ENCODE assay signal across 8 mouse cellular contexts in the genomic region with DNA sequence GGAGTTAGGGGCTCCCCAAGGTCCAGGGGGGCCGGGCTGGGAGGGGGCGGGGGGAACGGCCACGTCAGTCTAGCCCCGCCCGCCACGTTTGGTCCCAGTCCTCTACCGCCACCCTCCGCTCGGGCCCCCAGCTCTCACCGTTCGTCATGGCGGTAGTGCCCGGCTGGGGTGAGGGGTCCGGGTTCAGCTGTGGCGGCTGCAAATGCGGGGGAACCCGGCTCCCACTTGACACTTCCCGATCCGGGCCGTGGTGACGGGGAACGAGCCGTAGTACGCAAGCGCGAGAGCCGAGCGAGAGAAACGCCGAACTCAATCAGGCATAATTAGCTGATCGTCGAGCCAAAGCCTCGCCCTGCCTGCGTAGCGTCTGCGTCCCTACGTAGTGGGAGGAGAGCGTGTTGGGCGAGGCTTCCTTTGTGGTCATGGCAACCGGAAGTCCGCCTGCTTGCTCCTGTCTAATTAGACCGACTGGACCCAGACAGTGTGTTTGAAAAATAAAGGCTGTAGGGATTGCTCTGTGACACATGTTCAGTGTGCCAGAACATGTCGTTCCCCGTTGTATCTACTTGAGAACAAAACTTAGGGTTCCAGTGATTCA. TPM values are rescaled to one million over a fixed set of nuclear protein-coding genes. Genes with fewer than 3 reads are reported as not detected.
DNase-seq lines count a peak whose midpoint lies in the region; ATAC-seq lines count a peak whose summit lies in the region.

Tmem167b (minus strand) TSS at position 334 of the 598 bp plus-strand sequence.

- H3K9ac ChIP-seq in heart, embryonic 14.5 days (ENCODE audit: low read length): peak within 1 kb of the TSS; percentile 86
- peak within 1 kb of the TSS; percentile 88 for H3K9ac ChIP-seq in liver, embryonic 13.5 days
- peak within 1 kb of the TSS; percentile 90 for H3K9ac ChIP-seq in stomach, embryonic 16.5 days (ENCODE audit: low read length)

- H3K27ac ChIP-seq in heart, embryonic 14.5 days (replicated peaks in 1 of 2; ENCODE audit: control insufficient read depth in 1 of 2, insufficient read depth in 1 of 2, low read depth in 2 of 2, low read length in 2 of 2): peak within 1 kb of the TSS; percentile 89 to 92
- H3K27ac ChIP-seq in liver, embryonic 13.5 days: peak within 1 kb of the TSS; percentile 90
- H3K27ac ChIP-seq in stomach, embryonic 16.5 days (ENCODE audit: low read length): peak within 1 kb of the TSS; percentile 96

- no peaks in the 10 kb centered on the region for H3K27me3 ChIP-seq in heart, embryonic 14.5 days (ENCODE audit: control insufficient read depth, insufficient read depth, low read length)
- no peaks in the 10 kb centered on the region; the same call in 1 of the 2 replicates for H3K27me3 ChIP-seq in liver, embryonic 13.5 days
- H3K27me3 ChIP-seq in stomach, embryonic 16.5 days (ENCODE audit: control insufficient read depth, insufficient read depth, low read length): no peaks in the 10 kb centered on the region

- under 1% methylated on average over 44 of the region's 45 CpGs for WGBS in heart, embryonic 14.5 days
- under 1% methylated on average over 45 of the region's 45 CpGs for WGBS in liver, embryonic 13.5 days (ENCODE audit: insufficient replicate concordance)
- 0% methylated on average over 45 of the region's 45 CpGs for WGBS in stomach, embryonic 16.5 days

- H3K9me3 ChIP-seq in heart, embryonic 14.5 days (ENCODE audit: control insufficient read depth, low read length): no peaks in the 10 kb centered on the region
- no peaks in the 10 kb centered on the region for H3K9me3 ChIP-seq in liver, embryonic 13.5 days (replicated peaks)
- H3K9me3 ChIP-seq in stomach, embryonic 16.5 days (replicated peaks; ENCODE audit: control insufficient read depth, low read length): no peaks in the 10 kb centered on the region

- peak within 1 kb of the TSS; percentile 93 for H3K4me2 ChIP-seq in heart, embryonic 14.5 days (ENCODE audit: low read length)
- H3K4me2 ChIP-seq in liver, embryonic 13.5 days: peak within 1 kb of the TSS; percentile 85
- H3K4me2 ChIP-seq in stomach, embryonic 16.5 days (ENCODE audit: low read depth, low read length): peak within 1 kb of the TSS; percentile 83

- H3K4me3 ChIP-seq in heart, embryonic 14.5 days (ENCODE audit: control insufficient read depth in 1 of 2, insufficient read depth in 1 of 2, low read depth in 1 of 2, low read length in 2 of 2): peak within 1 kb of the TSS; percentile 86 to 88
- H3K4me3 ChIP-seq in liver, embryonic 13.5 days (replicated peaks): peak within 1 kb of the TSS; percentile 83
- H3K4me3 ChIP-seq in stomach, embryonic 16.5 days (replicated peaks; ENCODE audit: low read length): peak within 1 kb of the TSS; percentile 85

- peaks cover 2 to 9% of the 10 kb centered on the region in 2 experiments; a peak in 3 of 4 replicates for H3K4me1 ChIP-seq in heart, embryonic 14.5 days (ENCODE audit: control insufficient read depth in 2 of 2, insufficient read depth in 2 of 2, low read length in 2 of 2)
- peaks cover 60% of the 10 kb centered on the region for H3K4me1 ChIP-seq in liver, embryonic 13.5 days (replicated peaks)
- H3K4me1 ChIP-seq in stomach, embryonic 16.5 days (ENCODE audit: control insufficient read depth, insufficient read depth, low read length): no peaks in the 10 kb centered on the region

- peak; percentile 90 for ATAC-seq in CD4-positive, CD25-positive, alpha-beta regulatory T cell, adult 4 months
- peak; percentile 92 for ATAC-seq in heart, embryonic 14.5 days (ENCODE audit: insufficient number of reproducible peaks, insufficient read depth, low FRiP score, low read depth)
- ATAC-seq in liver, embryonic 13.5 days (ENCODE audit: low read depth): peak; percentile 97
- ATAC-seq in stomach, embryonic 16.5 days (ENCODE audit: insufficient read depth, low FRiP score): peak; percentile 98

- DNase-seq in c-Kit-negative CD71-positive TER-119-positive erythroid progenitor cells, embryonic 14.5 days (ENCODE audit: low read depth, low spot score): peak; percentile 98
- peak; percentile 96 for DNase-seq in fibroblast of lung, adult 2 months (ENCODE audit: low read depth)
- DNase-seq in kidney, postnatal 14 days: peak; percentile 99
- peak; percentile 95 for DNase-seq in liver, embryonic 13.5 days
- peak; percentile 96 for DNase-seq in neural tube, embryonic 10.5 days (ENCODE audit: extremely low spot score, low spot score)

- H3K36me3 ChIP-seq in heart, embryonic 14.5 days (ENCODE audit: control insufficient read depth, insufficient read depth, low read length): peaks cover 31% of the 10 kb centered on the region
- peaks cover 26% of the 10 kb centered on the region for H3K36me3 ChIP-seq in liver, embryonic 13.5 days
- peaks cover 14% of the 10 kb centered on the region for H3K36me3 ChIP-seq in stomach, embryonic 16.5 days (ENCODE audit: control insufficient read depth, insufficient read depth, low read length)

RNA-seq across cellular contexts. Expression of gene Tmem167b, which starts in this region (rescaled TPM):
- polyA plus RNA-seq in CD4-positive, CD25-positive, alpha-beta regulatory T cell, adult 4 months (2017; shearing (Covaris generic)): 10 to 100 TPM; 29.0 to 38.9 TPM
- 32.1 and 35.6 TPM in 2 replicates for polyA plus RNA-seq in heart, embryonic 14.5 days (2014; fragmentation: Nextera tagmentation; extraction: Ambion mirVana)
- 13.7 and 18.5 TPM in 2 replicates for polyA plus RNA-seq in liver, embryonic 13.5 days (2015; fragmentation: Nextera tagmentation; extraction: Ambion mirVana)
- polyA plus RNA-seq in stomach, embryonic 16.5 days (2015; fragmentation: Nextera tagmentation; extraction: Ambion mirVana): 45.6 and 47.3 TPM in 2 replicates

Comparison
In these comparisons a context has a peak if more than half of its experiments do, and no peak if none do; other contexts are left out.
1. Peak in every context shown above with its lines: DNase-seq, ATAC-seq, H3K4me3 ChIP-seq and H3K27ac ChIP-seq.